Mouse (Mus musculus) liver, postnatal 0 days (tissue): ENCODE measurements around the gene Usp32. TPM values are rescaled to one million over a fixed set of nuclear protein-coding genes. Genes with fewer than 3 reads are reported as not detected.

Source experiments
- ATAC-seq: fragments of 200-750 bp; cut with Nextera tagmentation; 2 replicates; pipeline ENCODE4 v1.8.0; 2017; ENCODE audit warnings: mild to moderate bottlenecking, moderate library complexity
- DNase-seq: peaks from one replicate; pipeline ENCODE4 v3.0.0-alpha.2; 2016
- H3K27ac ChIP-seq: fragments of 300-500 bp; sonication (generic); 2 replicates; pipeline ENCODE4 v1.5.1; 2014; ENCODE audit warnings: antibody characterized with exemption, moderate library complexity, mild to moderate bottlenecking, low read depth
- H3K27me3 ChIP-seq: fragments of 300-500 bp; sonication (generic); 2 replicates; pipeline ENCODE4 v1.6.1; 2014; ENCODE audit warnings: low read length, control low read depth, mixed read lengths; ENCODE audit not compliant: insufficient read depth
- H3K36me3 ChIP-seq: fragments of 300-500 bp; sonication (generic); replicated peaks from 2 replicates; pipeline ENCODE4 v1.6.1; 2014; ENCODE audit warnings: mild to moderate bottlenecking, control low read depth, low read length, moderate library complexity, mixed read lengths; ENCODE audit not compliant: insufficient read depth
- H3K4me1 ChIP-seq: fragments of 300-500 bp; sonication (generic); 2 replicates; pipeline ENCODE4 v1.6.1; 2014; ENCODE audit warnings: antibody characterized with exemption, mild to moderate bottlenecking, control low read depth; ENCODE audit not compliant: insufficient read depth
- H3K4me2 ChIP-seq: fragments of 300-500 bp; sonication (generic); 2 replicates; pipeline ENCODE4 v1.6.1; 2014; ENCODE audit warnings: low read depth, mild to moderate bottlenecking, low read length, moderate library complexity, mixed read lengths
- H3K4me3 ChIP-seq: fragments of 300-500 bp; sonication (generic); 2 replicates; pipeline ENCODE4 v1.5.1; 2014; ENCODE audit warnings: low read depth, low read length
- H3K9ac ChIP-seq: fragments of 300-500 bp; sonication (generic); replicated peaks from 2 replicates; pipeline ENCODE4 v1.6.1; 2014; ENCODE audit warnings: mild to moderate bottlenecking, moderate library complexity
- H3K9me3 ChIP-seq: fragments of 300-500 bp; sonication (generic); 2 replicates; pipeline ENCODE4 v1.6.1; 2016; ENCODE audit warnings: mild to moderate bottlenecking, control low read depth, low read length, mixed read lengths
- CTCF ChIP-seq: sonication (generic); IDR thresholded peaks from 2 replicates; pipeline ENCODE4 v1.5.1; 2016; ENCODE audit warnings: antibody characterized with exemption, low read depth
- EP300 ChIP-seq: IDR thresholded peaks from 2 replicates; pipeline ENCODE4 v1.6.1; 2016; ENCODE audit warnings: antibody characterized with exemption, low read depth, mild to moderate bottlenecking
- WGBS: fragments of 180-500 bp; shearing (Covaris S2); extraction: QIAGEN DNeasy Blood & Tissue Kit; methylation state at CpG from one replicate; pipeline ENCODE4 v1.1.7; 2014; ENCODE audit not compliant: insufficient replicate concordance; 5-methylcytosine and 5-hydroxymethylcytosine counted together
- polyA plus RNA-seq: library from polyadenylated mRNA; unstranded; fragments of >200 nt; fragmentation: Nextera tagmentation; extraction: Ambion mirVana; gene quantifications from 2 replicates; pipeline ENCODE4 v1.2.1, GENCODE M21; 2015

Usp32 gene
- polyA plus RNA-seq, 1 experiment from 2014 or later, result 6.1 TPM

- H3K4me2 ChIP-seq, result no peak overlapping the region
- no peak for ATAC-seq
Measured at GRCm38 (mm10) chr11:85178413-85178812, 38.5 kb upstream of the Usp32 start.

GRCm38 (mm10) chr11:85177761-85178160 lies 37.8 kb upstream of the Usp32 start:
- Histone ChIP-seq H3K4me1 (peaks cover 1% of the 10 kb centered on the region; the same call in 1 of the 2 replicates), H3K9me3 (no peaks in the 10 kb centered on the region), H3K27ac (no peak overlapping the region), H3K9ac (no peak overlapping the region), H3K27me3 (no peaks in the 10 kb centered on the region), H3K4me2 (no peak overlapping the region), H3K4me3 (no peak overlapping the region), H3K36me3 (no peaks in the 10 kb centered on the region)
- no peak for TF ChIP-seq EP300
- no peak for TF ChIP-seq CTCF
- 71% methylated on average over 6 of the region's 6 CpGs for whole genome bisulfite sequencing
- DNase-seq (no peak), ATAC-seq (no peak)

More at GRCm38 (mm10) chr11:85178413-85178812, 38.5 kb upstream of the Usp32 start:
- 67% methylated on average over 4 of the region's 4 CpGs for WGBS
- H3K36me3 ChIP-seq, result no peaks in the 10 kb centered on the region
- DNase-seq, result no peak
- H3K27me3 ChIP-seq, result no peaks in the 10 kb centered on the region
- H3K9me3 ChIP-seq, result no peaks in the 10 kb centered on the region
- no peak overlapping the region for H3K4me3 ChIP-seq
- peaks cover 7% of the 10 kb centered on the region for H3K4me1 ChIP-seq
- TF ChIP-seq EP300, result no peak
- no peak for TF ChIP-seq CTCF
- no peak overlapping the region for H3K27ac ChIP-seq
- H3K9ac ChIP-seq, result no peak overlapping the region

GRCm38 (mm10) chr11:85175941-85176340 lies 36.0 kb upstream of the Usp32 start:
- 48% methylated on average over 3 of the region's 3 CpGs for WGBS
- Histone ChIP-seq H3K27ac (no peak overlapping the region), H3K27me3 (no peaks in the 10 kb centered on the region), H3K4me3 (no peak overlapping the region), H3K4me2 (no peak overlapping the region), H3K36me3 (no peaks in the 10 kb centered on the region), H3K9ac (no peak overlapping the region), H3K9me3 (no peaks in the 10 kb centered on the region), H3K4me1 (no peaks in the 10 kb centered on the region; the same call in 1 of the 2 replicates)
- ATAC-seq (peak; percentile 56; the same call in 1 of the 2 replicates), DNase-seq (no peak)
- TF ChIP-seq CTCF (no peak), EP300 (no peak)

GRCm38 (mm10) chr11:85170833-85171232 lies 30.9 kb upstream of the Usp32 start:
- no peaks in the 10 kb centered on the region for H3K27me3 ChIP-seq
- peak overlapping the region; percentile 83; the same call in 1 of the 2 replicates for H3K4me2 ChIP-seq
- no peaks in the 10 kb centered on the region for H3K9me3 ChIP-seq
- H3K36me3 ChIP-seq, result no peaks in the 10 kb centered on the region
- TF ChIP-seq EP300 (no peak), CTCF (no peak)
- DNase-seq (no peak), ATAC-seq (no peak)
- peaks cover 7% of the 10 kb centered on the region for H3K4me1 ChIP-seq
- H3K27ac ChIP-seq, result no peak overlapping the region
- WGBS, result 41% methylated on average over 2 of the region's 2 CpGs
- no peak overlapping the region for H3K4me3 ChIP-seq
- no peak overlapping the region for H3K9ac ChIP-seq

- peak within 1 kb of the TSS; percentile 83 for H3K4me2 ChIP-seq
- peaks cover 7% of the 10 kb centered on the region for H3K4me1 ChIP-seq
- H3K27ac ChIP-seq, result no peak within 1 kb of the TSS
- no peak for TF ChIP-seq EP300
- TF ChIP-seq CTCF, result peak; percentile 99
- DNase-seq (peak; percentile 95), ATAC-seq (peak; percentile 95)
- no peaks in the 10 kb centered on the region for H3K27me3 ChIP-seq
- H3K36me3 ChIP-seq, result no peaks in the 10 kb centered on the region
- H3K9me3 ChIP-seq, result no peaks in the 10 kb centered on the region
- peak within 1 kb of the TSS; percentile 29 for H3K4me3 ChIP-seq
- 13% methylated on average over 21 of the region's 21 CpGs for WGBS
- peak within 1 kb of the TSS; percentile 38; the same call in 1 of the 2 replicates for H3K9ac ChIP-seq
Measured at GRCm38 (mm10) chr11:85170058-85170740, 30.2 kb upstream of the Usp32 start, which contains the start of gene 1700125H20Rik. Gene 1700125H20Rik (plus strand): TSS chr11:85170404.

GRCm38 (mm10) chr11:85167503-85167902 lies 27.5 kb upstream of the Usp32 start:
- Histone ChIP-seq H3K36me3 (no peaks in the 10 kb centered on the region), H3K27me3 (no peaks in the 10 kb centered on the region), H3K4me1 (peaks cover 7% of the 10 kb centered on the region), H3K9me3 (no peaks in the 10 kb centered on the region), H3K4me2 (no peak overlapping the region), H3K27ac (no peak overlapping the region), H3K4me3 (no peak overlapping the region), H3K9ac (no peak overlapping the region)
- no peak for DNase-seq
- WGBS, result 38% methylated on average over 1 of the region's 1 CpGs
- no peak for ATAC-seq
- no peak for TF ChIP-seq EP300
- no peak for TF ChIP-seq CTCF
